ENCODE assay signal across 21 mouse cellular contexts in the genomic region with DNA sequence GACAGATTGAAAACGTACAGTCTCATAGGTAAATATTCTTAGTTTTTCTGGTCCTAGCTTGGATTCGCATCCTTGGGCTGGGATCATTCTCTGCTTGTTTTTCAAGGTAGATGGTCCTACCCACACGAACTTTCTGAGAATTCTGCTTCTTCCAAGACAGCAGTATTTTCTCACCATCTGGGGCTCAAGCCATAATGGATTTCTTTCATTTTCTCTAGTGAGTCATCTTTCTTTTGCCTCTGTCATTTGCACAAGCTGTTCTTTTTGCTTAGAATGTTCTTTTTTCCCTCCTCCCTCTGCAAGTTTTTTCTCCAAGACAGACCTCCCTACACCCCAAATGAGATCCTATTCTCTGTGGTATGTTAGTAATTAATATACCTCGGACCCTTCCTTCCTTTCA.
DNase-seq lines count a peak whose midpoint lies in the region; ATAC-seq lines count a peak whose summit lies in the region.
"Had no signal": no experiment of that assay in that cellular context is flagged by ENCODE, and none has a peak within 500 bp of the region (broad histone marks: within the 10 kb centered on the region; RNA-seq: fewer than 3 reads in every experiment).

No protein-coding gene starts in this region.

- WGBS in heart, embryonic 12.5 days = 75% methylated on average over 4 of the region's 4 CpGs

- no peak for DNase-seq in frontal cortex, postnatal 25 days (ENCODE audit: low spot score in 2 of 2)
- peak; percentile 36 for DNase-seq in heart, adult 8-10 months (ENCODE audit: low spot score)
- DNase-seq in left cerebral cortex, postnatal 25 days (ENCODE audit: low spot score in 2 of 2) = peak; percentile 14 to 82
- no peak for DNase-seq in left cerebral cortex, postnatal 4 days
- peak; percentile 79 for DNase-seq in brain, adult 2 months (ENCODE audit: low read depth, low spot score)
- DNase-seq in thymus, postnatal 4 days = no peak
- DNase-seq: adrenal gland, postnatal 10 days; B cell, adult 2 months; cerebellum, adult 11-12 months; cerebellum, adult 9-10 months; cerebellum, postnatal 25 days had no signal

- ATAC-seq in frontal cortex, adult (ENCODE audit: low TSS enrichment) = peak; percentile 97
- no peak for ATAC-seq in heart, embryonic 12.5 days (ENCODE audit: insufficient number of reproducible peaks, low FRiP score)
- ATAC-seq: CD4-positive, CD25-positive, alpha-beta regulatory T cell, adult 4 months; forebrain, embryonic 16.5 days had no signal

- intact Hi-C loops in left cerebral cortex, postnatal 25 days (cut with DNase I) = loop anchor here (5.0 kb wide), 2 partner anchors 198 to 463 kb away; no protein-coding TSS in a partner anchor
- intact Hi-C loops in left cerebral cortex, postnatal 4 days (cut with DNase I) = no loop called here

- no peaks in the 10 kb centered on the region for H3K27me3 ChIP-seq in heart, embryonic 12.5 days (replicated peaks)
- H3K27me3 ChIP-seq: embryonic facial prominence, embryonic 12.5 days; forebrain, embryonic 12.5 days had no signal

- no peak overlapping the region for H3K27ac ChIP-seq in heart, embryonic 12.5 days (ENCODE audit: poor library complexity, severe bottlenecking)
- H3K27ac ChIP-seq: embryonic facial prominence, embryonic 12.5 days; forebrain, embryonic 12.5 days; hindbrain, embryonic 10.5 days; hindbrain, embryonic 14.5 days had no signal

- no peaks in the 10 kb centered on the region for H3K36me3 ChIP-seq in heart, embryonic 12.5 days
- H3K36me3 ChIP-seq: embryonic facial prominence, embryonic 12.5 days; forebrain, embryonic 12.5 days; G1E; hindbrain, embryonic 10.5 days had no signal

- H3K9me3 ChIP-seq in heart, embryonic 12.5 days (replicated peaks) = no peaks in the 10 kb centered on the region
- H3K9me3 ChIP-seq: embryonic facial prominence, embryonic 12.5 days; forebrain, embryonic 12.5 days; hindbrain, embryonic 10.5 days had no signal

- no peak overlapping the region for H3K4me2 ChIP-seq in heart, embryonic 12.5 days
- H3K4me2 ChIP-seq: embryonic facial prominence, embryonic 12.5 days; forebrain, embryonic 12.5 days; heart, embryonic 11.5 days; hindbrain, embryonic 14.5 days had no signal

- no peak overlapping the region for H3K9ac ChIP-seq in heart, embryonic 12.5 days
- H3K9ac ChIP-seq: embryonic facial prominence, embryonic 12.5 days; forebrain, embryonic 12.5 days; hindbrain, embryonic 14.5 days had no signal

- no peak overlapping the region for H3K4me3 ChIP-seq in heart, embryonic 12.5 days
- H3K4me3 ChIP-seq: embryonic facial prominence, embryonic 12.5 days; forebrain, embryonic 12.5 days; hindbrain, embryonic 10.5 days had no signal

- H3K4me1 ChIP-seq in heart, embryonic 12.5 days (replicated peaks) = no peaks in the 10 kb centered on the region
- H3K4me1 ChIP-seq: embryonic facial prominence, embryonic 12.5 days; forebrain, embryonic 12.5 days; hindbrain, embryonic 10.5 days had no signal

Comparison
In these comparisons a context has a peak if more than half of its experiments do, and no peak if none do; other contexts are left out.
1. DNase-seq: peak in heart, adult 8-10 months (single experiment), left cerebral cortex, postnatal 25 days (2 of 2) and brain, adult 2 months (single experiment); none in frontal cortex, postnatal 25 days (0 of 2), left cerebral cortex, postnatal 4 days (single experiment) and thymus, postnatal 4 days (single experiment).